Mouse (Mus musculus): ENCODE measurements around the gene Abraxas2.

The Abraxas2 gene

DNA sequence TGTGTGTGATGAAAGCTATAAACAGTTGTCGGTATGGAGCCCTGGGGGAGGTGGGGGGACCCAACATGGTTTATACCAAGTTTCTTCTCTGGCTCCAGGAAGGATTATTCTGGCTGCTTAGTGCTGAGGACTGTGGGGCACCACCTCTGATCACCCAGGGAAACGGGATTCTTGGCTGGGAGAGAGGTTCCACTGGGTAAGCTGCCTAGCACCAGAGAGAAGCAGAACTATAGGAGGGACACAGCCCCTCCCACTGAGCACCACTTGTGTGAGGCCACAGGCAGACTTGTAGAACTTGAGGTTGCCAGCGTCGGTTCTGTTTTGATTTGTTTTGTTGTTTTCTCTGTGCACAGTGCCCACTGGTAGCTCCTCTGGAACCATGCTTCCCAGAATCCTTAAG lies 5.1 kb upstream of the Abraxas2 start:
- no peak for DNase-seq (ENCODE audit: low read depth, low spot score)

DNA sequence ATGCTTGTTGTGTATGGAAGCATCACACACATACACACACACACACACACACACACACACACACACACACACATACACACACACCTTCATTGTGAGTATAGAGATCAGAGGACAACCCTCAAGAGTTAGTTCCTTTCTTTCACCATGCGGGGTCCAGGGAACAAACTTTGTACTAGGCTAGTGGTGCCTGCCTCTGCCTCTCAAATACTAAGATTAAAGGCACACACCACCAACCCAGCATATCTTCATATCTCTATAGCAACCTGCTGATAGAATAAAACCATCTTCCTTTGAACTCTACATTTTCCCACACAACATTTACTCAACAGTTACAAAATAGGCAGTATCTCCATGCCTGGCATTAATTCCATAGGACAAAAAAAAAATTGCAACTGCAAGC lies 2.9 kb upstream of the Abraxas2 start:
- DNase-seq (ENCODE audit: low read depth, low spot score) = no peak

DNA sequence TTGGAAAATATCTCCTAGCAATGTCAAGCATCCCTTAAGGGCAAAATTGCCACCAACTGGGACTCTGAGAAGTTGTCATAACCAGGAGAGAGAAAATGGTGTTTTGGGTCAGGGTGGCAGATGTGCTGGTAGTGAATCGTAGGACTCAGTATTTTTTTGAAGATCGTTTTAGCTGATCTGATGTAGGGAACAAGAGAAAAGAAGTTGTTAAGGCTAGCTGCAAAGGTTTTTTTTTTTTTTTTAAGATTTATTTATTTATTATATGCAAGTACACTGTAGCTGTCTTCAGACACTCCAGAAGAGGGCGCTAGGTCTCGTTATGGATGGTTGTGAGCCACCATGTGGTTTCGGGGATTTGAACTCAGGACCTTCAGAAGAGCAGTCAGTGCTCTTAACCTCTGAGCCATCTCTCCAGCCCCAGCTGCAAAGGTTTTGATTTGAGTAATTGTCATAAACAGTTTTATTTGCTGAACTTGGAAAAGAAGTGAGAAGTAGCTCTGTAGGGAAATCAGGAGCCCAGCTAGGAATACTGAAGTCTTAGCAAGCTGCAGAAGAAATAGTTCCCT lies 899 bp upstream of the Abraxas2 start:
- peak; percentile 10 for DNase-seq (ENCODE audit: low read depth, low spot score)

DNA sequence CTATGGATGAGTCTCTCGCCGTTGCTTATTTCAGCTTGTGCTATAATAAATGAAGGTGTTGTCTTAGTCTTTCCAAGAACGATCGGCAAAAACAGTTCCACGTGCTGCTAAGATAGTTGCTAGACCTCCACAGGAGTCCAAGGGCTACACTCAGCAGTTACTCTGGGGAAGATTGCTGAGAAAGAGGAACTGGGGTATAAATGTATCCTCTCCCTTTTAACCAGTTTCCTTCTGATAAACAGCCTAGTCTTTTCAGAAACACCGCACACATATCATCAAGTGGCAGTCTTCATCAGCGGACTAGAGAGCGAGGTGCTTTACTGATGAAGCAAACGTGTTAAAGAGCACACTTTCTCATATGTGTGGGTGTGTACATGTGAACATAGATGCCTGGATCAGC lies 7.3 kb downstream of the Abraxas2 start:
- DNase-seq (ENCODE audit: low read depth, low spot score) = no peak

DNA sequence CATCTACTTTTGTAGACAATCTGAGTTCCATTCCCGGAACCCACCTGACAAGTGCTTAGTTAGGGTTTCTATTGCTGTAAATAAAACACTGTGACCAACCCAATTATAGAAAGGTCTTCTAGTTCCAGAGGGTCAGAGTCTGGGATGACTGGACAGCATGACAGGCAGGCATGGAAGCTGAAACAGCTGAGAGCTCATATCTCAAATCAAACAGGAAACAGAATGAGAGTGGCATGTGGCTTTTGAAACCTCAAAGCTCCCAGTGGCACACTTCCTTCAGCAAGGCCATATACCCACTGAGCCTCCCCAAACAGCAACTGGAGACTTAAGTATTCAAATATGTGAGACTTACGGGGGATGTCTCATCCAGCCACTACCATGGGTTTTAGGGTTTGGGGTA lies 14.0 kb downstream of the Abraxas2 start:
- DNase-seq (ENCODE audit: low read depth, low spot score) = no peak

DNA sequence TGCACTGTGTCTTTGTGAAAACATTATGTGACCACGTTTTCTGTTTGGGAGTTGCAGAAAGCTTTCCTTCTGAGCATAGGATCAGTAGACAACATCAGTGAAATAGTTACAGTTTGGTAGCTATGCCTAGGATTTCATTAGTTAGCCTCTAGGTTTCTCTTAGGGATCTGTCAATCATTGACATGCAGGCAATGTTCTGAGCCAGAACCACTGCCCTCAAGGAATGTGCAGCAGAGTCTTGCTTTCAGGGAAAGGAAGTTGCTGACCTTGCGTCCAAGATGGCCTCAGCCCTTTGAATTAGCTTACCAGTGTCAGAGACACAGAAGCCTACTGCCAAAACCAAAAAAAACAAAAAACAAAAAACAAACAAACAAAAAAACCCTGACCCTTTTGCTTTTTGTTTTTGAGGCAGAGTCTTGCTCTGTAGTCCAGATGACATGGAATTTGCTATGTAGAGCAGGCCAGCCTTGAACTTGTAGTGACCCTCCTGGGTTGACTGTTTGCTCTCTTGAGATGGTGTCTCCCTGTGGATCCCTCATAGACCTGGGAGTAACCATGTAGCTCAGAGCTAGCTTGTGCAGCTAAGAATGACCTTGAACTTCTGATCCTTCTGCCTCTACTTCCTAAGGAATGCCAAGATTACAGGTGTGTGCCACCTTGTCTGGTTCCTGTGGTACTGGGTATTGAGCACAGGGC lies 16.5 kb downstream of the Abraxas2 start:
- no peak for DNase-seq (ENCODE audit: low read depth, low spot score)

DNA sequence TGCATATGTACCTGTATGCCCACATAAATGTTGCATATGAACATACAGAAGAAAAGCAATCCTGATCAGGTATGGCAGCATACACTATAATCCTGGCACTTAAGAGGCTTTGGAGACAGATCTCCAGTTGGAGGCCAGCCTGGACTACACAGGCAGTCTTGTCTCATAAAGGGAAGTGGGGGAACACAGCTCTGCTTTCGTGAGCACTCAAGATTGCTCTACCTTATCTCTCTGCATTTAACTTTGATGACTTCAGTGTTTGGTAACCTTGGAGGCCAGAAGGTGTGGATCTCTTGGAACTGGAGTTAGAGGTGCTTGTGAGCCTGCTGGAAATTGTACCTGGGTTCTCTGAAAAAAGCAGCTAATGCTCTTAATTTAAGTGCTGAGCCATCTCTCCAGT lies 21.3 kb downstream of the Abraxas2 start:
- no peak for DNase-seq (ENCODE audit: low read depth, low spot score)

DNA sequence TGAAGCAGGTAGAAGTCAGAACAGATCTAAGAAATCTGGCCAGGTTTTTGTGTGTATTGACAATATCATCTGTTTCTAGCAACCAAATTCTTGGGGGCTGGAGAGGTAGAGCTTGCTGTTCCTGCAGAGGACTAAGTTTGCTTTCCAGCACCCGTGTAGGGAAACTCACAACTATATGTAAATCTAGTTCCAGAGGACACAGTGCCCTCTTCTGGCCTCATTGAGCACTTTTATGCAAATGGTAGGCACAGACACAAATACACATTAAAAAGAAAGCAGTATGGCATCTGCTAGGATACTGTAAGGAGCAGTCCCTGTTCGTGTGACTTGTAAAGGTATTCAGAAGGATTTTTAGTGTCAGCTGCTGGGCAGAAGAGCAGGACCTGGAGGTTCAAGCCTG lies 23.3 kb downstream of the Abraxas2 start:
- DNase-seq (ENCODE audit: low read depth, low spot score) = peak; percentile 19

DNA sequence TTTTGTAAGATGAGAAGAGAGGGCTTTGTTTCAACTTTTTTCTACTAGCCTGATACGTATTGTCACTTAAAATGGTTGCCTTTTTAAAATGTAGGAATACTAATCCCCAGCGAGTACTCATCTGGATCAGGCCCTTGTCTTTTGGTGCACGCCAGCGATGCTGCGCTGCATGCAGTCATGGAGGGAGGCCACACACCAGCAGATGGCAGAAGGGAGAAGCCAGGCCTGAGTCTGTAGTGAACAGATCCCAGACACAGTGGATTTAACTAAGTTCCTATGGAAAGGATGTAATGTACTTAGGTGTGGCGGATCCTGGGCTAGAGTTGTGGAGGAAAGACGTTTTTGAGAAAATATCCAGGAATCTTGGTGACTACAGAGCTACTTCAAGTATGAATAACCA lies 25.0 kb downstream of the Abraxas2 start:
- peak; percentile 71 for DNase-seq (ENCODE audit: low read depth, low spot score)

DNA sequence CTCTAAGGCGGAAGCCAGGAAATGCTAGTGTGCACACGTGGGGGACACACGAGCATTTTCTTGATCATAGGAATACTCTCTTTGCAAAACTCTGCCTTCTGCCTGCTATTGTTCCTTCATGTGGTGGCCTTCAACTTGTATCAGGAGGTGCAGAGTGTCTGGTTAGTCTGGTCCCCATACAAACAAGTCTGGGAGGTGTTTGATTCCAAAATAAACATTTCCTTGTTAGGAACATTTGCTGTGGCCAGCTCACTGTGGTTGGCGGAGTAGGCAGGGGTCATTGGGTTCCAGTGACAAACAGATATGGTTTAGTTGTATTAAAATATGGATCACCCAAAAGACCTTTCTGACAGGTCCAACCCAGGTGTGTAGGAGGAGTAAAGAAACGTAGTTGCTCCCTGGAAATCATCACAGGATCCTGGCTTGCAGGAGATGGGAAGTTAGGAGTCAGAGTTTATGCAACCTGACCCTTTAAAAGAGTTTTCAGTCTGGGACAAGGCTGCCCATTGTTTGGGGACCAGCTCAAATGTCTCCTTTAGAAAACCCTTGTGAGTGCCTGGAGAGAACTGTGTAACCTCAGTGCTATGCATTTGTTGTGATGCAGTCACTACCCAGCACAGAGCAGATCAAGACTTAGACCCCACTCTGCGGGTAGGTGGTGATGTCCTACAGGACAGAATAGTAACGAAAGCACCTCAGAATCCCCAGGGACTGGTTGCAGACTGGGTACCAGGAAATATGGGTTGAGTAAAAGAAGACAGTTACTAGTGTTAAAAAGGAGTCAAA lies 28.2 kb downstream of the Abraxas2 start:
- DNase-seq (ENCODE audit: low read depth, low spot score) = no peak

DNA sequence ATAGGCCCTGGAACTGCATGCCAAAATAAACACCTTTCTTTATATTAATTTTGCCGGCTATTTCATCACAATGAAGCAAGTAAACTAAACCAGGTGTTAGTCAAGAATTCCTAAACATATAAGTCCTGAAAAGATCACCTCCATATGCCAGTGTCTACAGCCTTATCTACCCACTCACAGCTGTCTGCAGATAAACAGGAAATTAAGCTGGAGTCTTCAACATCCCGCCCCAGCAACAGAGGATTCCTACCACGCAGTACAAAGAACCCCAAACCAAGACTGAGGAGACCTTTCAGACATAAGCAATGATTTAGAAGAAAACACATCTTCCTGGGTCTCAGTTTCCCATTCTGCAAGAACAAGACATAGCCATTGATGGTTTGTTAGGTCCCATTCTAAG lies 29.0 kb downstream of the Abraxas2 start:
- DNase-seq (ENCODE audit: low read depth, low spot score) = no peak

DNA sequence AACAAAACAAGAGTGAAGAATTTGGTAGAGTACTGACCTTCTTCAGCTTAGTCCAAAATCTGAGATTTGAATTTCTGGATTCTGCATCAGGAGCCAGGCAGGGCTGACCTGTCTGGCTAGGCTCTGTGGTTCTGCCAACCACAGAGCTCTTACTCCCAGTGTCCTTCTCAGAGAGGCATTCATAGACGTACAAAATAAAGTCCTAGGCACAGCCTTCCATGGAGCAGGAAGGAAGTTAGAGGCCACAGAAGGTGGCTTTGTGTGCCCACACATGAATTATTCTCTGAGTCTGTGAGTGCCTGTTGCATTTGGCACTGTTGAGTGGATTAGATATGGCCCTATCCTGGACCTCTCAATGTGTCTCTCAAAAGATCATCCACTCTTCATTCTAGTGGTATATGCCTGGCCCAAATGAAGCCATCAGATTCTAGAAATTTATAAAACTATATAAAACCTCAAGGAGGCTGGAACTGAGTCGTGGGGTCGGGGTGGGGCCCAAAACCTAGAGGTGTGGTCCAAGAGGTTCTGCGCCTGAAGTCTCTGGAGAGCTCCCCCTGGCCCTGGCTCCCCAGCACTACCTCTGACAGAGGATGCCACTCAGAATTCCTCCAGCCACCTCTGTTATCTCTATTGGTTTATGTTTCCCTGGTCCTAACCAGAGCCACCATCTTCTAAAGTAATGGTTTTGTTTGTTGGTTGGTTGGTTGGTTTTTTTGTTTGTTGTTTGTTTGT lies 29.7 kb downstream of the Abraxas2 start:
- DNase-seq (ENCODE audit: low read depth, low spot score) = no peak

DNA sequence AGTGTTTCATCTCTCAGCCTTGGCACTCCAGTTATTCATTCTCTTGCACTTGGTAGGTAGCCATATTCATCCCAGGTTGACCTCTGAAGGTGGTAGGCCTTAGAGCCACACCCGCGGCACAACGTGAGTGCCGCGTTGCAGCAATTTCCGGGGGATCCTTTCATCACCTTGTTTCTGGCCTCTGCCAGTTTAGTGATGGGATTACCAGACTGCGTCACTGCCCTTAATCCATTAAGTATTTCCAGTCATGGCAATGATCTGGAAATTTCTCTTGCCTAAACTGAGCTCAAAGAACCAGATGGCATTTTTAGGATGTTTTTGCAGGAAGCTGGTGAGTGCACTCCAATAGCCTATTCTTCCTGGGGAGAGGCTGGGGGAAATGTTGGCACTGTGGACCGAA lies 30.7 kb downstream of the Abraxas2 start:
- DNase-seq (ENCODE audit: low read depth, low spot score) = no peak

DNA sequence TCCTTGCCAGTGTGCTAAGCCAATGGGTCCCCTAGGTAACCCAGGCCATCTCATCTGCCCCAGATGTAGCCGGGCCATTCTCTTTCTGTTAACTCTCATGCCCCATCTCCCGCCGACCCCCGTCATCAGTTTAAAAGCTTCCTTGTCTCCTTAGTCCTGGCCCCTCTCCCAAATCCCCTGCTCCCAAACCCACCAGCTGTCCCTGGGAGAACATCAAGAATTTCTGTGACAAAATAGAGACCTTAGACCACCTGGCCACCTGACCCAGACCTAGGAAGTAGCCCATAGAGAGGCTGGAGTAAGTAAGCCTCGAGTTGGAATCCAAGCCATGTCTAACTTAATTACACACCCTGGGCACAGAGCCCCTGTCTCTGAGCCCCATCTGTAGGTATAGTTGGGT lies 31.2 kb downstream of the Abraxas2 start:
- DNase-seq (ENCODE audit: low read depth, low spot score) = no peak

DNA sequence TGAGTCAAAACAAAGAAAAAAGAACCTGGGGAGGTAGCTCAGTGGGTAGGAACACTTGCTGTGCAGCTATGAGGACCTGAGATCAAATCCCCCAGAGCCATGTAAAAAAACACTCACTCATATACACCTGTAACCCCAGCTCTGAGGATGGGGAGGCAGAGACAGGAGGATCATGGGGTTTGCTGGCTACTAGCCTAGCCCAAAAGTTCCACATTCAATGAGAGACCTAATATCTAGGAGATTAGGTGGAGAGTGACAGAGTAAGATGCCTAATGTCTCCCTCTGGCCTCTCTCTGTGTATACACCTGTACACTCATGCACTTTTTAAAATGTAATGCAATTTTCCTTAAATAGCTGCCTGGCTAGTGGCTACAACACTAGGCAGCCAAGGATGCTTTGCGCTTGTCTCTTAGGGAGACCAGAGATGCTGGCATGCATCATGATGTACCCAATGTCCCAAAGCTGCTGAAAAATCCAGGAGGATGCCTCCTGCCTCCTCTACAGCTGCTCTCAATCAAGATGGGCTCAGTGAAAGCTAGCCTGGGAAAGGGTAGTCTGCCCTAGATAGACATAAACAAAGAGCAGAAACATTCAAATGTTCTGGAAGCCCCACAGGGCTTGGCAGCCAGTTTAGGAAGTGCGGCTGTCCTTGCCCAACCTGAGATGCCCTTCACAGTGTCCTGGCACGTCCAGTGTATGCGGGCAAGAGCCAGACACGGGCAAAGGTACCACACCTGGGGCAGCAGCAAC lies 32.7 kb downstream of the Abraxas2 start:
- peak; percentile 94 for DNase-seq (ENCODE audit: low read depth, low spot score)

DNA sequence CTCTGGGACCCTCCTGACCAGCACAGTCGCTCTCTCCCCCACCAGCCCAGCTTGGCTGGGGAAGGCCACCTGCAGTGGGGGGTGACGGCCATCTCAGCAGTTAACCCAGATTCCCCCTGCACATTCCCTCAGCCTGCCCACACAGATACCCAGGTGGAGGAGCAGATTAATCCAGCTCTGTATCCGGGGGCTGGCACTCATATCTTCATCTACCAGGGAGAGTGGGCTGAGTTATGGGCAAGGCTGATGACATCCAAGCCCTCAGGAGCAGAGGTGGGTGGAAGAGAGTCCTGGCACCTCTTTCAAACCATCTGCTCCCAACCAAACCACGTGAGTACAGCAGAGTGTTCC lies 33.3 kb downstream of the Abraxas2 start:
- peak; percentile 98 for DNase-seq (ENCODE audit: low read depth, low spot score)

DNA sequence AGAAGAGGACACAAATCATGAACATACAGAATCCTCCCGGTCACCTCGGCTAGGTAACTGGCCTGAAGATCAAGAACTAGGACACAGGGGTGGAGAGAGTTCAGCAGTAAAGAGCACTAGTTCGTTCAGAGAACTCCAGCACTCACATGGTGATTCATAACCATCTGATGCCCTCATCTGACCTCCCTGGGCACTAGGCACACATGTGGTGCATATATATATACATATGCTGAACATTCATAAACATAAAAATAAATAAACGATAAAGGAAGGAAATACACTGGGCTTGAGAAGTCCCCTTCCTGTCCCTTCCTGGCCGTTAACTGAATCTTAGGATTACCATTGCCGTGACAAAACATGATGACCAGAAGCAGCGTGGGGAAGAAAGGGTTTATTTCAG lies 33.8 kb downstream of the Abraxas2 start:
- DNase-seq (ENCODE audit: low read depth, low spot score) = no peak

DNA sequence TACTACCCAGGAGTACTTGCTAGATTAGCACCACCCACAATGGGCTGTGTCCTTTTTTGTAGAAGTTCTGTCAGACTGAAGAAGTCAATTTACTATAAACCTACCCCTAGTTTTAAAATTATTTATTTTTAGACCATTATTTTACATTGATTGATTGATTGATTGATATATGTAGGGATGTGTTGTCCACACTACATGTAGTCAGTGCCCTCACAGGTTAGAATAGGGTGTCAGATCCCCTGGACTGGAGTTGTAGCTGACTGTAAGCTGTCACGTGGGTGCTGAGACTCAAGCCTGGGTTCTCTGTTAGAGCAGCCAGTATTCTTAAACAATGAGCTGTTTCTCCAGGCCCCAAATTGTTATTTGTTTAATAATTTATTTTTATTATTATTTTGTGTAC lies 34.3 kb downstream of the Abraxas2 start:
- no peak for DNase-seq (ENCODE audit: low read depth, low spot score)

DNA sequence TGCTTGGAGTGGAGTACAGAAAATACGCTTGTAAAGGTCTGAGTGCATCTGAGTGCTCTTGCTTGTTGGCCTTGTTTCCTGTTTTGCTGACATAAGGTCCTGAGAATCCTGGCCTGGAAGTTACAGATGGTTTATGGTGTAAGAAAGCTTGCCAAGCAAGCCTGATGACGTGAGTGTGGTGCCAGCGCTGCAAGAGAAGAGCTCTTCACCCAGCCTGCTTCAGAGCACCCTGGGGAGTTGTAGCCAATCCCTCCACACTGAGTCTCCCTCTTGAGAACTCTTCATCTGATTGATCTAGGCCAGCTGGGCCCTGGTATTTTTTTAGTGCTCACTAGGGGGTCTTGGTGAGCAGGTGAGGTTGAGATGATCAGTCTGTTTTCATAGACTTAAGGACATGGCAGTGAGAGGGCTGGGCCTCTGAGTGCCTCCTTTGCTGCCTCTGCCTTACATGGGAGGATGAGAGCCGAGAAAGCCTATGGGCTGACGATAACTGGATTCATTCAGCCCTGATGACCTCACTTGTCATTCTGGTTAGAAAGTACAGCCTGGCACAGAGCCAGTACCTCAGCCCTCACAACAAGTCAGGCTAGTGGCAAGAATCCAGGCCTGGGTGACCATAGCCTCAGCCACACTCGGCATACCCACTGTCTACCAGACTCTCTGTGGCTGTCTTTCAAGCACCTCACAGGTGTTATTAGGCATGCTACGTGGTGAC lies 36.0 kb downstream of the Abraxas2 start:
- peak; percentile 95 for DNase-seq (ENCODE audit: low read depth, low spot score)

DNA sequence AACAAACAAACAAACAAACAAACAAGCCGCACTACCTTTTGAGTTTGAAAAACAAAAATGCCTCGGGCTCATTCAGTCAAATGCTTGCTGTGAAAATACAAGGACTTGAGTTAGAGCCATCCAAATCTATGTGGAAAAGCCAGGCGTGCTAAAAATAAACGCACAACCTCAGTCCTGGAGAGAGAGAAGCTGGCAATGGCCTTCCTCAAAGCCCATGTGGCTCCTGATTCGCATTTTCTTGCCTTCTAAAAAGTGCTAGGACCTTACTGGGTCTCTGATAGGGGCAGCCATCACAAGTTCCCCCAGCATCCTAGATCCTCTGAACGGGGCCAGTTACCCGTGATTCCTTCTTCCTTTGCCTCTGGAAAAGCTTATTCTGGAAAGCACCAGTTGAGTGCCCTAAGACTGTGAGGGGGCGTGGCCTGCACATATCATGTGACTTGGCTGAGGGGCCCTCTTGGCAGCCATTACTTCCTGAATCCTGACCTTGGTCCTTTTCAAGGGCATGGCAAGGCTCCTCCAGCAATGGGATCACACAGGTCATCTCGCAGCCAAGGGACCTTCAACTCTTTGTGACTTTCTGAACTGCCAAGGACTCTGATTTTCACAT lies 37.3 kb downstream of the Abraxas2 start:
- DNase-seq (ENCODE audit: low read depth, low spot score) = peak; percentile 74

DNA sequence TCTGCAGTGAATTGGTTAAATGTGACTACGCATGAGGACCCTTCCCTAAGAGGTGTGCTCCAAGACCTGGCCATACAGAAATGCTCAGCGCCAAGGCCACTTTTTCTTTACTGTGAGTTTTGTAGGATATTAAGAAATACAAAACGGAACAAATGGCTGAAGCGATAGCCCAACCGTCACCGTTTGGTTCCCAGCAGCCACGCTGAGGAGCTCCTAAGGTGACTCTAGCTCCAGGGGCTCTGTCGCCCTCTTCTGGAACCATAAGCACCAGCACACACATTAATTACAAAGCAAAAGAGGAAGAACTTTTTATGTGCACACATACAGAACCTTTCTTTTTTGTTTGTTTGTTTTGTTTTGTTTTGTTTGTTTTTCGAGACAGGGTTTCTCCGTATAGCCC lies 38.2 kb downstream of the Abraxas2 start:
- DNase-seq (ENCODE audit: low read depth, low spot score) = no peak

Measured in brain, adult 2 months (tissue).